Mouse (Mus musculus): Measurements from ENCODE around the gene Vasp.

GRCm38 (mm10) chr7:19240905-19241463 is 30.6 kb downstream of the Vasp start:
- TF ChIP-seq CTCF (IDR thresholded peaks at IDR 0.05) (no peak), EP300 (IDR thresholded peaks at IDR 0.05) (no peak)

All from lung, postnatal 0 days (tissue).